Mouse (Mus musculus) left cerebral cortex, adult 18-20 months (tissue): ENCODE data around the gene Creb3l1. TPM values are rescaled to one million over a fixed set of nuclear protein-coding genes. Genes with fewer than 3 reads are reported as not detected.

Source experiments
- DNase-seq, 2 experiments: peaks; one replicate each; pipeline ENCODE4 v3.0.0; 2021 to 2022; ENCODE audit warnings: low spot score in 2 of 2, mixed read lengths in 1 of 2
- total RNA-seq, 2 experiments: library from RNA; stranded (reverse); gene quantifications; 2 replicates each; pipeline ENCODE4 v1.2.3; 2021

Creb3l1 gene
- total RNA-seq, 2 experiments from 2014 or later: 2.3 to 2.6 TPM

GRCm38 (mm10) chr2:92006983-92007921 is 17.1 kb downstream of the Creb3l1 start:
- DNase-seq: peak; percentile 42 to 46

GRCm38 (mm10) chr2:92006491-92006890 is 17.8 kb downstream of the Creb3l1 start:
- DNase-seq: no peak

DNA sequence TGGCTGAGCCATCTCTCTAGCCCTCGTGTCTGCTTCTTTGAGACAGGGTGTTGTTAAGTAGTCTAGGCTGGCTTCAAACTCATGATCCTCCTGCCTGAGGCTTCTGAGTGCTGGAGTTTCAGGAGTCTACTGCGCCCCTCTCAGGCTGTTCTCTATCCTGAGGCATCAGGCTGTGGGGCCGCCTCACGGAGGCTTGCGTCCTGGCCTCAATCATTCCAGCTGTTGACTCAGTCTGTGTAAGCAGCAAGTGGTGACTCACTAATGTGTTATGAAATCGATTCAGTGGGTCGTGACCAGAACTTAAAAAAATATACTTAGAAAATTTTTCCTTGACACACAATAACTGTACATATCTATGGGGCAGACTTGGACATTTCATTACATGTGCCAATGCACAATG is 19.7 kb downstream of the Creb3l1 start:
- DNase-seq: no peak

- no peak for DNase-seq
Observed at GRCm38 (mm10) chr2:91997905-91998608, 26.2 kb downstream of the Creb3l1 start.

GRCm38 (mm10) chr2:91996006-91996405 is 28.3 kb downstream of the Creb3l1 start:
- DNase-seq: no peak

DNA sequence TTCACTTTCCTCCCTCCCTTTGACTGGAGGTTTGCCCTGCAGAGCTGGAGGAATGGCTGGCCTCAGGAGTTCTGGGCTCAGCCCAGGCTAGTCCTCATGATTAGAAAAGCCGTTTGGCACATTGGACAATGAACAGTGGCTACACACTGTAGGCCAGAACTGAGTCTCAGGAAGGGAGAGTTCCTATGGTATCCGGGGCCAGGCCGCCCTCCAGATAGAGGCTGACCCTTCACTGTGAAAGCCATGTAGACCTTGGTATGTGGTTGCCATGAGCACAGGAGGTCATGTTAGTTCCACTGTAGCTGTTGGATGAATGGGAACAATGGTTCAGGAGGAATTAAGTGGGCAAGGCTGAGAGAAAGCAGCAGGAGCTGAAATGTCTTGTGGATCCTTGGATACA is 30.9 kb downstream of the Creb3l1 start:
- DNase-seq: no peak

DNA sequence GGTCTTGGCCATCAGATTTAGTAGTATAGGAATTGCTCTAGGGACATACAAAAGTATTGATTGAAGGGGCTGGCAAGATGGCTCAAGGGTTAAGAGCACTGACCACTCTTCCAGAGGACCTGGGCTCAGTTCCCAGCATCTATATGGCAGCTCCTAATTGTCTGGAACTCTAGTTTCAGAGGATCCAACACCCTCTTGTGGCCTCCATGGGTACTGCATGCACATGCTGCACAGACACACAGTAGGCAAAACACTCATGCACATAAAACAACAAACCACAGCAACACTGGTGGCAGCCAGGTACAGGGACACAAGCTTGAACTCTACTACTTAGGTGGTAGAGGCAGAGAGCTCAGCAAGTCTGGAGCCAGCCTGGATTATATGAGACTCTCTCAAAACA is 34.6 kb downstream of the Creb3l1 start:
- DNase-seq: no peak

GRCm38 (mm10) chr2:91987542-91987941 is 36.8 kb downstream of the Creb3l1 start:
- DNase-seq: peak; percentile 80 to 95

DNA sequence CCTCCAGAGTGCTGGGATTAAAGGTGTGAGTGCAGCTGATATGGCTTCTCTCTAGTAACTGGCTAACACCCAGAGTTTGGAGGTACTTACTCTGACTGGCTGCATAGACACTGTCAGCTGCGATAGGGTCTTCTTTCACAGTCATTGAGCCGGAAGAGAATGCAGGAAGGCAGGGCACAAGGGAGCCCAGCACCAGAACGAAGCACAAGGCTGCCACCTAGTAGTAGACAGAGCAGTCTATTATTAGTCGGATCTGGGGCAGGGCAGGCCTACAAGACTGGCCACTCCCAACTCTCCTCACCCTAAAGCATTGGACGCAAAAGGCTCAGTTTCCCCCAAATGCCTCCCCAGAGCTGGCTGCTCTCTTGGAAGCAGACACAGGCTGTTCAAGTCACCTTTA is 38.2 kb downstream of the Creb3l1 start:
- no peak for DNase-seq

- no peak for DNase-seq
Observed at GRCm38 (mm10) chr2:91984906-91985525, 39.3 kb downstream of the Creb3l1 start.

- no peak for DNase-seq
Observed at GRCm38 (mm10) chr2:91984439-91984838, 39.9 kb downstream of the Creb3l1 start.

DNA sequence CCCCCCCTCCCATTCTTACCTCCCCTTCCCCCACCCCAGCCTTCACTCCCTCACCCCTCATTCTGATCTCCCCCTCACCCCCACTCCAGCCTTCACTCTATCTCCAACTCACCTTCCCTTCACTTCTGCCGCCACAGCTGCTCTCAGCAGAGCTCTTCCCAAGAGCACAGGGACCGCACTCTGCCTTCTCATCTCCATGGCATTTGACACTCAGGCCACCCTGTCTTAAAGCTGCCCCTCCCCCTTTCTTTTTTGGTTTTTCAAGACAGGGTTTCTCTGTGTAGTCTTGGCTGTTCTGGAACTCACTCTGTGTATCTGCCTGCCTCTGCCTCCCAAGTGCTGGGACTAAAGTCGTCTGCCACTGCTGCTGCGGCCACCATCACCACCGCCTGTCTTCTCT is 43.5 kb downstream of the Creb3l1 start:
- DNase-seq: no peak

DNA sequence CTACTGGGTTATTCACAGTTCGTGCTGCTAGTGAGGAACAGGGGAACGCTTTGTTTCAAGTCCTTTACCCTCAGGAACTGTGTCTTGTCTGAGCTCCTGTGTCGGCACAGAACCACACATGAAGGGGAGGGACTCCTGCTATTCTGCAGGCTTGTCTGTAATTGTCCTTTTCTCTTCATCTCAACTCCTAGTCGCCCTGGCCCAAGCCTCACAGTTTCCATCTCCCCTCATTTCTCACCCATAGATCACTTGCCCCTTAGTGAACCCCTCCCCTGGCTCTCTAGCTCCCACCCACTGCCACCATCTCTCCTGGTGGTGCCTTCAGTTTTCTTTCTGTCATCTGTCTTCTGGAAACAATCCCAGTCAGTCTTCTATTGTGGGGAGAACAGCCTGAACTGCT is 44.1 kb downstream of the Creb3l1 start:
- no peak for DNase-seq

DNA sequence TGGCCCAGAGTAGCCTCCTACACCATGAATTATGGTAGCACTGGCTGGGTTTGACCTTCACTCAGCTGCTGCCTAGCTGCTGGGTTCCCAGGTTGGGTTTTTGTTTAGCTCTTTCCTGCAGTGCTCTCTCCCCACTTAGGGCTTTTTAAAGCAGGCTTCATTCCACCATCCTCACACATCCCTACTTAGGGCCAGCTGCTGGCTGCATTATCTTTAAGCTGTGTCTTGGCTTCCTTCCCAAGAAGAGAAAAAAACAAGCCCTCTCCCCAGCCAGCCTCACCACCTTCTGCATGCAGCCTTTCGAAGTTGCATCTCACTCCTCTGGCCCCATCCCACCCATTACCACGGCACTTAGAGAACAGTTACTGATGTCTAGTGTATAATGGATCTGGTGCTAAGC is 45.8 kb downstream of the Creb3l1 start:
- DNase-seq: no peak

GRCm38 (mm10) chr2:91977960-91978359 is 46.3 kb downstream of the Creb3l1 start:
- no peak for DNase-seq

- DNase-seq: peak in 1 of 2 experiments; percentile 51
Observed at GRCm38 (mm10) chr2:91975581-91976541, 48.4 kb downstream of the Creb3l1 start, which contains the start of gene Dgkz. TSS of gene Dgkz (minus strand) at chr2:91975864.

GRCm38 (mm10) chr2:91973416-91974135 is 50.7 kb downstream of the Creb3l1 start:
- no peak for DNase-seq

DNA sequence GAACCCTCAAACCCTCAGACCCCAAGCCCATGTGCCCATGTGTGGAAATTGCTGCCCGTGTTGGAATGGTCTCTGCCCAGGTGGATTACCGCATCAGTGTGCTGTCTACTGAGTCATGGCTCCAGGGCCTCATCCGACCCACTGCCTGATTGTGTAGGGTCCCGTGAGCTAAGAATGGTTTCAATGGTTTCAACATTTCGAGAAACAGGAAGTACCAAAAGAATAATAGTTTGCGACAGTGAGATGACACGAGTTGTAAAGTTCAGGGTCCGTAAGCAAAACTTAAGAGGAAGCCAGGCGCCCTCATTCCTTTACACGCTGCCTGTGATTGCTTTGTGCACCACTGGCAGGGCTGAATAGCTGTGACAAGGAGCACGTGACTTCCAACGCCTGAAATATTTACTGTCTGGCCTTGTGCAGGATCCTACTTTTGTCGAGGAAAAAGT is 52.2 kb downstream of the Creb3l1 start:
- DNase-seq: no peak

- peak in 1 of 2 experiments; percentile 72 for DNase-seq
Observed at GRCm38 (mm10) chr2:91971231-91972097, 52.8 kb downstream of the Creb3l1 start.
